Mouse (Mus musculus): ENCODE data around the gene Slc24a4. TPM values are rescaled to one million over a fixed set of nuclear protein-coding genes. Genes with fewer than 3 reads are reported as not detected.
"Not testable (repeated sequence)": the region's sequence is repeated elsewhere in the genome, so short reads cannot be mapped to it uniquely, and the experiment has no call there.

The Slc24a4 gene
- total RNA-seq, 2 experiments from 2014 or later: 39.5 to 44.1 TPM

- DNase-seq (ENCODE audit: extremely low spot score in 1 of 2, low spot score in 1 of 2): no peak
Observed at GRCm38 (mm10) chr12:102154815-102155214, 26.3 kb downstream of the Slc24a4 start.

- DNase-seq (ENCODE audit: extremely low spot score in 1 of 2, low spot score in 1 of 2): no peak
Observed at GRCm38 (mm10) chr12:102164632-102165031, 36.1 kb downstream of the Slc24a4 start.

DNA sequence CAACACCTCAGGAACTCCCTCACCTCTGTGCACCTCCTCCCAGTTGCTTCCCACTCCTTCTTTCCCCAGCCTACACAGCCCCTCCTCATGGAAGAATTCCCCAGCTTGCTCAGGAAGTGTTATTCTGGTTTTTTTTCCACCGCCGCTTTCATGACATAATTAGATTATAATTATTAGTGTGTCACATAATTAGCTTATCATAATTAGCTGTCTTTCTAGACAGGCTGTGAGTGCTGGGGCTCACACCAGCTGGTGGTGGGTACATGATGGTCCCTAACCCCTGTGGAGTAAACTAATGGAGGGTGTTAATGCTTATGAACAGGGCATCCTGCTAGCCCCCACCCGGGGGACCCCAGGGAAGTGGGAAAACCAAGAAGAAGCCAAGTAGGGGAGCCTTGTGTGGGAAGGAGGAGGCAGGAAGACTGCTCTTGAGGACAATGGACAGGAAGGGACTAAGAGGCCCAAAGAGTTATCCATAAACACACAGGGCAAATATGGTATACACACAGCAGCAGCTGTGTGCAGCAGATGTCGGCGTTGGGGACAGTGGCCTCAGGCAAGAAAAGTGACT, 38.2 kb downstream of the Slc24a4 start:
- DNase-seq (ENCODE audit: extremely low spot score in 1 of 2, low spot score in 1 of 2): no peak

DNA sequence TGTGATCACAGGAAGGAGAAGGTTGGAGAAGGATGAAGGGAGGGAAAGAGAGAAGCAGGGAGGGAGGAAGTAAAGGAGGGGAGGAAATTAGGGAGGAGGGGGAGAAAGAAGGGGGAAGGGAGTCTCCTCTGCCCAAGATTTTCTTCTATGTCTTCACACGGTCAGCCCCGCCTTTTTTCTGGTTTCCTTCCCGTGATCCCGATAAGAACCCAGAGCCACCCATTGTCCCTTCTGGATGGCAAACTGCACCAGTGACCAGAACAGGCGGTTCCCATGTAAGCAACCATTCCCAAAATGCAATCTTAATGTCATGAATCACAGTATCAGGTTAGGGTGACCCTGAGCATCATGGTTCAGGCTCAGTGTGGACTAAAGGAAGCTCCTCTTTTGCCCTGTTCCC, 38.8 kb downstream of the Slc24a4 start:
- no peak for DNase-seq (ENCODE audit: extremely low spot score in 1 of 2, low spot score in 1 of 2)

- no peak for DNase-seq (ENCODE audit: extremely low spot score in 1 of 2, low spot score in 1 of 2)
Observed at GRCm38 (mm10) chr12:102172746-102173145, 44.2 kb downstream of the Slc24a4 start.

DNA sequence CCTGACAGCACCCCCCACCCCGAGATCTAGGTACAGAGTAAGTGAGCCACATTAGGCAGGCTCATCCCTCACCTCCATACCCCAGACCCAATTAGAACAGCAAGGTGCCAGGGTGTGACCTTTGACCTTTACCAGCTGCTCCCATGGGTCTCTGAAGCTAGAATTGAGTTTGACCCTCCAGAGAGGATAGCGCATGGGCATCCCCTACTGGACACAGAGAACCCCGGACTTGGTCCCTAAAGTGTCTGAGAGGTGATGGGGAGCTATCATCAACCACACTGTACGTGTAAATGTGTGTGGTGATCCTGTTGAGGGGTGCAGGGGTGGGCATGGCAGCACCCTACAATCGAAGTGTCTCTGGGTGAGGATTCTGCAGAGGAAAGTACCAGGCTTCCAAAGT, 44.8 kb downstream of the Slc24a4 start:
- no peak for DNase-seq (ENCODE audit: extremely low spot score in 1 of 2, low spot score in 1 of 2)

DNA sequence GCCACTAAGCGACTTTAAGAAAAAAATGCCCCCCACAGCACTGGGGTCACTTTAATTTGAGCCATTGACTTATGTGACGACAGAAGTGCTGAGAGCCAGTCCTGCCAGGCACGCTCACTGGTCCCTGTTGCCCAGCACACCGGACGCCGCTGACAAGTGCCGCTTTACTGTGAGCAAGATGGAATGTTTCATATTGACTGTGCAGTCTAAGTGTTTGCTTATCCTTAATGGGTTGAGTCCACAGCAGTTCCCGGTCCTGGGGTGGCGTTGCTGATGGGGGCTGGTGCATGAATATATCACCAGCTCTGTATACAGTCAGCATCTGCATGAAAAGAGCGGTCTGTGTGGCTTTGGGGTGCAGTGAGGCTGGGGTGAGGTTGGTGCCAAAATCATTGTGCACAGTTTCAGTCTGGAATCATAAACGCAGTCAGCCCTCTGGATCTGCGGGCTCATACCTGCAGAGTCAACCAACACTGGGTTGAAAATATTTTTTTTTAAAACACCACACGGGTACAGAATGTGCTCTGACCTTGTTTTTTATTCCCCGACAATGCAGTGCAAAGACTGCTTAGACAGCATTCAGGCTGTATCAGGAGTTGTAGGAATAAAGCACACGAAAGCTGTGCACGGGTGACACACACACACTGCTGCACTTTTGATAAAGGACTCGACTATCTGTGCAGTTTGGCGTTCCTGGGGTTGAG, 52.0 kb downstream of the Slc24a4 start:
- no peak for DNase-seq (ENCODE audit: extremely low spot score in 1 of 2, low spot score in 1 of 2)

GRCm38 (mm10) chr12:102181799-102182357, 53.3 kb downstream of the Slc24a4 start:
- DNase-seq (ENCODE audit: extremely low spot score in 1 of 2, low spot score in 1 of 2): peak; percentile 40 to 81

- no peak for DNase-seq (ENCODE audit: extremely low spot score in 1 of 2, low spot score in 1 of 2)
Observed at GRCm38 (mm10) chr12:102182621-102183020, 54.1 kb downstream of the Slc24a4 start.

DNA sequence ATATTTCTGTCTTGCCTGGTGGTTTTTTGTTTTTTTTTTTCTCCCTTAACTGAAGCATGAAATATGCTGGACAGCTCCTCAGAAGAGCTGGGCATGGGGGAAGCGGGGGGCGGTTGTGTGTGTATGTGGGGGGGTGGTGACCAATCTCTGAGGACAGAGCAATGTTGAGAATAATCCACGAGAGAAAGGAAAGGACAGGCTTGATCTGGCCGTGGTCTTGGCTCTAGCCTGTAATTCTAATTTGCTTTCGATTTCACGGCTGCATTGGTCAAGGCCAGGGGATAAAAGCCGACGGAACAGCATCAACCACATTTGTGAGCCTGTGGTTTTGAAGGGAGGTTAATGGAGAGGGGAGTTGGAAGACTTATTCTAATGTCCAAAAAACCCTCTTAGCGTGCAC, 54.7 kb downstream of the Slc24a4 start:
- no peak for DNase-seq (ENCODE audit: extremely low spot score in 1 of 2, low spot score in 1 of 2)

GRCm38 (mm10) chr12:102190820-102191219, 62.3 kb downstream of the Slc24a4 start:
- DNase-seq (ENCODE audit: extremely low spot score in 1 of 2, low spot score in 1 of 2): no peak

- DNase-seq (ENCODE audit: extremely low spot score in 1 of 2, low spot score in 1 of 2): no peak
Observed at GRCm38 (mm10) chr12:102201516-102201915, 73.0 kb downstream of the Slc24a4 start.

DNA sequence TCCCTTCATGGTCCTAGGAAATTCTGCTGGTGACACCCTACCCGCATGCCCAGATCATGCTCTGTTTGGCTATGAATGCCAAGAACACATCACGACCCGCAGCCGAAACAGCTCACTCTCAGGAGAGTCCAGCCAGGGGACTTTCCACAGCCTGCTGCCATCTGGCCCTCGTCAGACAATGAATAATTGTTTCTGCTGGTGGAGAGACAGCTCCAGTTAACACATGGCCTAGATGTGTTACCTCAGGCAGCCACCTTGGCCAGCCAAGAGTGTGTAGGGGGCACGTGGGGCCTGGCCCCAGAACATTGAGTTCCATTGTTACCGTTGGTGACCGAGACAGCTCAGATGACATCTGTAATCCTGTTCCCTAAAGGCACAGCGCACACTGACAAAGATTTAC, 74.4 kb downstream of the Slc24a4 start:
- no peak for DNase-seq (ENCODE audit: extremely low spot score in 1 of 2, low spot score in 1 of 2)

GRCm38 (mm10) chr12:102206471-102206870, 77.9 kb downstream of the Slc24a4 start:
- no peak for DNase-seq (ENCODE audit: extremely low spot score in 1 of 2, low spot score in 1 of 2)

DNA sequence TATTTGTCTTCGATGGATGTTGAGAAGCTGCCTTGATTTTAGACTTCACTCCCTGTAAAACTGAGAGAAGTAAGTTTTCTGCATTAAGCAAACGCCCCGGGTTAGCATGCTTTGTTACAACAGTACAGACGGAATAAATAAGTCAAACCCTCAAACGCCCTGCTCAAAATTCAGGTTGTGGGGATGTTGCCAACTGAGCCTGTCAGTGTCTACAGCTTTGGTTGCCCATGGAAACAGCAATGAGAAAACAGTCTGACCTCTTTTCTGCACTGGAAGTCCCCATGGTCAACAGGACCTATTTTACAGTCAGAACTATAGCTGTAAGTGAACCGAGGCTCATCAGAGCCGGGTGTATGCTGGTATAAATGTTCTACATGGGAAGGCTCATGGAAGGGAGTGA, 78.7 kb downstream of the Slc24a4 start:
- no peak for DNase-seq (ENCODE audit: extremely low spot score in 1 of 2, low spot score in 1 of 2)

DNA sequence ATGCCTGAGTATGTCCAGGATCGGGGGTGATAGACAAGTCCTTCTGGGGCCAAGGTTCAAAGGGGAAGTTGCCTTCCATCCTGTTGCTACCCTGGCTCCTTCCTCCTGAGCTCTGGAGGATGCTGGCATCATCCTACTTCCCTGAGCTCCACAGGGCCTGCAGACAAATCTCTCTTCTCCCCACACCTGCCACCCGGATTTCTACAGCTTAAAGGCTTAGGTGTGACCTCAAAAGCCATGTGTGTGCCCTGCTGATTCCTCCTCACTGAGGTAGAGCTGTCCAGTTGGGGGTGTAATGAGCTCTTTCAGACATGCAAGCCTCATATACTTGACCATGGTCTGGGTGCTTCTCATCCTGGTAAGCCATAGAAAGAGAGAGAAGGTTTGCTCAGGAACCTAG, 82.3 kb downstream of the Slc24a4 start:
- no peak for DNase-seq (ENCODE audit: extremely low spot score in 1 of 2, low spot score in 1 of 2)

GRCm38 (mm10) chr12:102223404-102223803, 94.9 kb downstream of the Slc24a4 start:
- DNase-seq (ENCODE audit: extremely low spot score in 1 of 2, low spot score in 1 of 2): peak in 1 of 2 experiments; percentile 31

DNA sequence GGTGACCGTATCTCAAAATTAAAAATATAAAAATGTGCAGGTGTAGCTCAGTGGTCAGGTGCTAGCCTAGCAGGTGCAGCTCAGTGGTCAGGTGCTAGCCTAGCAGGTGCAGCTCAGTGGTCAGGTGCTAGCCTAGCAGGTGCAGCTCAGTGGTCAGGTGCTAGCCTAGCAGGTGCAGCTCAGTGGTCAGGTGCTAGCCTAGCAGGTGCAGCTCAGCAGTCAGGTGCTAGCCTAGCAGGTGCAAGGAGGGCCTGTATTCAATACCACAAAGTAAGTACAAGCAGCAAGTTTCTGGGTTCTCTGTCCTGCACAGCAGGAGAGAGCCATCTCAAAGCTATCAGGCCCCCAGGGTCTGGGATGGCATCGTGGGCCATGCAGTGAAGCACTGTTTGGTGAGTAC, 95.6 kb downstream of the Slc24a4 start:
- not testable (repeated sequence) for DNase-seq (ENCODE audit: extremely low spot score in 1 of 2, low spot score in 1 of 2)

DNA sequence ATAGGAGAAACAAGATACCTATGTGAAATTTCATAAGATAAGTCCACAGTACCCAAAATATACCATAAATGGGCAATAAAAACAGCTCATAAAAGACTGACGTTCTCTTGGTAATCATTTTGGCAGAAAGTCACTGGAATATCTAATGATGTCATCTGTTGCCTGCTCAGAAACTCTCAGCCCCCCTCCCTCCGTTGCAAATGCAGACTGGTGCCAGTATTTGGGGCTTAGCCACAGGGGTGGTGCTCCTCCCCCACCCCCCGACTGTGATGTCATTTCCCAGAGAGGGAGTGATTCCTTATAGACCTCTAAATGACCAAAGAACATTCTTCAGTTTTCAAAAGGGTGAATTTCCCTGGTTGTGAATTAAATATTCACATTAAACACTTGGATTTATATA, 96.6 kb downstream of the Slc24a4 start:
- no peak for DNase-seq (ENCODE audit: extremely low spot score in 1 of 2, low spot score in 1 of 2)

- no peak for DNase-seq (ENCODE audit: extremely low spot score in 1 of 2, low spot score in 1 of 2)
Observed at GRCm38 (mm10) chr12:102235551-102235950, 107.0 kb downstream of the Slc24a4 start.

DNA sequence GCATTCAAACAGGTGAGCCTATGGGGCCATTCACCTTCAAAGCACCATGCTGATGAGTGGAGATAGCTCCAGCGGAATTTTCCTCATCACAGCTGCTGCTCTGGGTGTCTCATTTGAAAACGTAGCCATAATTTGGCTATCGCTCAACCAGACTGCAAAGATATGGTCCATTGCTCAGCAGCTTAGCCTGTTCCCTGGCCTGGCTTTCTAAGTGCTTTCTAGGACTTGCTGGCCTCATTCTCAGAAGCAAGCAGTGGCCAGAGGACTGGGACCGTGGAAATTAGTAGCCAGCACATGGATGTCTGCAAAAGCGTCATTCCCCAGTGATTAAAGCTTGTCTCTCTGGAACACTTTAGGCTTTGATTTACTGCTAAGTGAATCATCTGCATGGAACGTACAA, 107.8 kb downstream of the Slc24a4 start:
- DNase-seq (ENCODE audit: extremely low spot score in 1 of 2, low spot score in 1 of 2): no peak
